Mouse (Mus musculus) heart, embryonic 12.5 days (tissue): ENCODE measurements around the gene Rab20. TPM values are rescaled to one million over a fixed set of nuclear protein-coding genes. Genes with fewer than 3 reads are reported as not detected.

Source experiments
- ATAC-seq: fragments of 200-750 bp; cut with Nextera tagmentation; 2 replicates; pipeline ENCODE4 v1.8.0; 2017; ENCODE audit warnings: moderate TSS enrichment, moderate library complexity; ENCODE audit not compliant: insufficient number of reproducible peaks, low FRiP score
- H3K27ac ChIP-seq: fragments of 300-500 bp; sonication (generic); 2 replicates; pipeline ENCODE4 v1.5.1; 2016; ENCODE audit warnings: mild to moderate bottlenecking, moderate library complexity; ENCODE audit not compliant: poor library complexity, severe bottlenecking
- H3K27me3 ChIP-seq: fragments of 300-500 bp; sonication (generic); replicated peaks from 2 replicates; pipeline ENCODE4 v1.6.1; 2016; ENCODE audit warnings: mild to moderate bottlenecking, moderate library complexity
- H3K36me3 ChIP-seq: fragments of 300-500 bp; sonication (generic); 2 replicates; pipeline ENCODE4 v1.6.1; 2016; ENCODE audit warnings: mild to moderate bottlenecking, moderate library complexity
- H3K4me1 ChIP-seq: fragments of 300-500 bp; sonication (generic); replicated peaks from 2 replicates; pipeline ENCODE4 v1.6.1; 2016; ENCODE audit warnings: mild to moderate bottlenecking
- H3K4me2 ChIP-seq: fragments of 300-500 bp; sonication (generic); 2 replicates; pipeline ENCODE4 v1.6.1; 2016; ENCODE audit warnings: mild to moderate bottlenecking, moderate library complexity
- H3K4me3 ChIP-seq: fragments of 300-500 bp; sonication (generic); 2 replicates; pipeline ENCODE4 v1.5.1; 2016; ENCODE audit warnings: mild to moderate bottlenecking
- H3K9ac ChIP-seq: fragments of 300-500 bp; sonication (generic); 2 replicates; pipeline ENCODE4 v1.6.1; 2016; ENCODE audit warnings: mild to moderate bottlenecking, moderate library complexity
- H3K9me3 ChIP-seq: fragments of 300-500 bp; sonication (generic); replicated peaks from 2 replicates; pipeline ENCODE4 v1.6.1; 2016; ENCODE audit warnings: mild to moderate bottlenecking, moderate library complexity
- WGBS: fragments of 180-500 bp; shearing (Covaris S2); methylation state at CpG from one replicate; pipeline ENCODE4 v1.1.7; 2016; 5-methylcytosine and 5-hydroxymethylcytosine counted together
- polyA plus RNA-seq: library from polyadenylated mRNA; unstranded; fragments of >200 nt; fragmentation: Nextera tagmentation; extraction: Ambion mirVana; gene quantifications from 2 replicates; pipeline ENCODE4 v1.2.1, GENCODE M21; 2016

Gene Rab20
- polyA plus RNA-seq, 1 experiment from 2014 or later, result 20.2 TPM

DNA sequence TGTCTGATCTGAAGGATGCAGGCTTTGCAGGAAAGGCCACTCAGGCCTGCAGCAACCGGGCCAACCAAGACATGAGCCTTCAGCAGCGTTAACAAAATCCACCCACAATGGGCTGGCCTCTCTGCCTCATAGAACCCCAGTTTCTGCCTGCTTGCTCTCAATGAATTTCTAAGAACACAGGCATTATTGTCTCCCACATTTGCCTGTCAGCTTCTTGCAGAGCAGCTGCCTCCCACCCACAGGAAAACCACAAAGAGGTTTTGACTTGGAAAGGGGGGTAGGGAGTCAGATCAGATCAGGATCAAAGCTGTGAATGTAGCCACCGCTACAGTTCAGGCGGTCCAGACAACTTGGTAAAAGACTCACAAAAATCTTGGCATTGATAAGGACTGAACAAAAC is 25.5 kb downstream of the Rab20 start:
- Histone ChIP-seq H3K27me3 (no peaks in the 10 kb centered on the region), H3K4me1 (peaks cover 25% of the 10 kb centered on the region), H3K36me3 (peaks cover 21% of the 10 kb centered on the region), H3K4me2 (no peak overlapping the region), H3K4me3 (no peak overlapping the region), H3K27ac (no peak overlapping the region), H3K9ac (no peak overlapping the region), H3K9me3 (no peaks in the 10 kb centered on the region)
- no peak for ATAC-seq
- 51% methylated on average over 4 of the region's 4 CpGs for whole genome bisulfite sequencing

DNA sequence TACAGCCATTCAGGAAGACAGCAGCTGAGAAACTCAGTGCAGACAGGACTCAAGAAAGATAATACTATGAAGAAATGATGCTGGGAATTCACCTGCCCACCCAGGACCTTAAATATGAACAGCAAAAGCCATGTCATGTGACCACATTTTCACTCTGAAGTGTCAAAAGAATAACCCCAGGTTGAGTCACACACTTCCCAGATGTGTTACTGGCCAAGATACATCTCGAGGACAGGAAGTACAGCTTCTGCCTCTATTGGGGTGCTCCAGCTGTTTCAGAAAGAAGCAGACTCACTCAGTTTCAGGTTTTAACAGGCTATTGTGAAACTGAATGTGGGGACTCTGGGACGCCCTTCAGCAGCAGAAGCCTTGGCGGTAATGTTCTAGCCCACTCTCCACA is 26.0 kb downstream of the Rab20 start:
- H3K4me3 ChIP-seq, result no peak overlapping the region
- no peaks in the 10 kb centered on the region for H3K27me3 ChIP-seq
- H3K27ac ChIP-seq, result no peak overlapping the region
- H3K4me2 ChIP-seq, result no peak overlapping the region
- no peaks in the 10 kb centered on the region for H3K9me3 ChIP-seq
- H3K4me1 ChIP-seq, result peaks cover 21% of the 10 kb centered on the region
- 72% methylated on average over 3 of the region's 3 CpGs for WGBS
- H3K36me3 ChIP-seq, result peaks cover 25% of the 10 kb centered on the region
- no peak overlapping the region for H3K9ac ChIP-seq
- no peak for ATAC-seq

DNA sequence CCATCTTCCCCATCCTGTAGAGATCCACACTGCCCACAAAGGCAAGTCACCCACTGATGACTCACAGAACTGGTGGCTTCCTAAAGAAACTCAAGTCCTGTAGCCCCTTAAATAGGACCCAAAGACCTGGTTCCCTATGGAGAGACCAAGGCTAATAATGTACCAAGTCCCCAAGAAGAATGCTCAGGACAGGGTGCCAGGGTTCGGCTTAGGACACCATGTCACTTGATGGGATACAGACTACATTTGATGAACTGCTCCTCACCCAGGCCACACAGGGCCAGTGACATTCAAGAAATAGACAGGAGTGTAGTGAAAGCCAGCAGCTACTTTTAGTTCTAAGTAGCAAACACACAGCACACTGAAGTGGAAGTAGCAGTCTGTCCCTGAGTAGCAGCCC is 26.4 kb downstream of the Rab20 start:
- no peak overlapping the region for H3K4me3 ChIP-seq
- ATAC-seq, result no peak
- H3K27ac ChIP-seq, result no peak overlapping the region
- H3K9ac ChIP-seq, result 0 out of 2 replicates have a peak overlapping the region, but pooled peaks have one; percentile 10
- H3K36me3 ChIP-seq, result peaks cover 28% of the 10 kb centered on the region
- 70% methylated on average over 1 of the region's 1 CpGs for WGBS
- no peaks in the 10 kb centered on the region for H3K9me3 ChIP-seq
- no peak overlapping the region for H3K4me2 ChIP-seq
- H3K4me1 ChIP-seq, result peaks cover 18% of the 10 kb centered on the region
- no peaks in the 10 kb centered on the region for H3K27me3 ChIP-seq

DNA sequence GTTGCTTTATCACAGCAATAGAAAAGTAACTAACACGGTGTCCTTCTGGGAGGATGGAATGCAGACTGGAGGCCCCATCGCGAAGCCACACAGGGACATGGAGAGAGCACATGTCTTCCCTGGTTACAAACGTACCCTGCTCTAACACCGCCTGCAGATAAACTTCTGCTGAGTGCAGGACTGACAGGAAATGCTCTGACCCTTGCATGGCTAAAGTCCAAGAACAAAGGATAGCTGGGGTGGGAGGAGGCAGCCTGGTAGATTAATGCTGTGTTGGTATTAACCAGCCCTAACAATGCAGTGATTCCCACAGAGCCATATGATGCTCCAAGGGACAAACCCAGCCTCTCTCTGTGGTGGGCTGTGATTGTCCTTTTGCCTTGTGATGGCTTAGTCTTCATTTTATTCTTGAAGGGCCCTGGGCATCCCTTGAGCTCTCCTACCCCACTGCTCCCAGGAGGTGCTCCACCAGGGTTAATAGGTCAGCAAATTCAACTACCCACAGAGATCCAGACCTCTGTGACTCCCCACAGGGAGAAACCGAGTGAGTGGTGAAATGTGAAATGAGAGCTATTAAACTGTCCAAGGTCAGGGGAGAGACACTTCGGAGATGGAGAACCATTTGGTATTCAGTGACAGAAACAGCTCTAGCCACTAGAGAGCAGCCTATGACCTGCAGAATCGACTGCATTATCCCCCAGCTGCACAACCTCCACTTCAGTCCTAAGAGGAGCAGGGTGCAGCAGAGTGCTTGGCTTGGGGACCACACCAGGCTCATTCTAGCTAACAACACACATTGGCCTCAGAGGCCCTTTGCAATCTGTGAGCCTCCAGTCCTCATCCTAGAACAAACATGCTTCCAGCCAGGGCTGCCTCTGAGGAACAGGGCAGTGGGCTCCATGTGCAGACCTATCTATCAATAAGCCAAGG is 28.1 kb downstream of the Rab20 start:
- Histone ChIP-seq H3K27me3 (no peaks in the 10 kb centered on the region), H3K4me2 (no peak overlapping the region), H3K4me3 (no peak overlapping the region), H3K9me3 (no peaks in the 10 kb centered on the region), H3K4me1 (peaks cover 18% of the 10 kb centered on the region), H3K27ac (peak overlapping the region; percentile 54), H3K36me3 (peaks cover 43% of the 10 kb centered on the region), H3K9ac (0 out of 2 replicates have a peak overlapping the region, but pooled peaks have one; percentile 15)
- peak; percentile 70 for ATAC-seq
- WGBS, result 17% methylated on average over 8 of the region's 8 CpGs

DNA sequence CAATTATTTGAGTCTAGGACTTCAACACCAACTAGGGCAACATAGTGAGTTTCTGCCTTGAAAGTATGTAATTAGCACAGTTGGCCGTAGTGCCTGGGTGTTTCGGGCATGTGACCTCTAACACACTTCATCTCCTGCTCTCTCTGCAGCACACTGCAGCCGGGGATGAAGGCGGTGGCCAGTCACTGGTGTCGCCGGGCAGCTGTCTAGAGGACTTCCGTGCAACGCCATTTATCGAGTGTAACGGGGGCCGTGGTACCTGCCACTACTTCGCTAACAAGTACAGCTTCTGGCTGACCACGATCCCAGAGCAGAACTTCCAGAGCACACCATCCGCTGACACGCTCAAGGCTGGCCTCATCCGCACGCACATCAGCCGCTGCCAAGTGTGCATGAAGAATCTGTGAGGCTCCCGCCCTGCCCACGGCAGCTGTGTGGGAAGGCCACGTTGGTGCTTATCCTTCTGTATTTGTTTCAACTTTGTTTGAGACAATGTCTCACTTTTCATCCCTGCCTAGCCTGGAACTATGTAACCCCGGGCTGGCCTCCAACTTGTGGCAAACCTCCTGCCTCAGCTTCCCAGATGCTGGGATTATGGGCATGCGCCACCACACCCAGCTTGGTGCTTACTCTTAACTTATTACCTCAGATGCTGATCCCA is 30.5 kb downstream of the Rab20 start:
- Histone ChIP-seq H3K9me3 (no peaks in the 10 kb centered on the region), H3K36me3 (peaks cover 58% of the 10 kb centered on the region), H3K4me2 (no peak overlapping the region), H3K27me3 (no peaks in the 10 kb centered on the region), H3K9ac (no peak overlapping the region), H3K4me1 (peaks cover 24% of the 10 kb centered on the region), H3K27ac (no peak overlapping the region), H3K4me3 (no peak overlapping the region)
- 86% methylated on average over 23 of the region's 23 CpGs for WGBS
- ATAC-seq, result no peak

DNA sequence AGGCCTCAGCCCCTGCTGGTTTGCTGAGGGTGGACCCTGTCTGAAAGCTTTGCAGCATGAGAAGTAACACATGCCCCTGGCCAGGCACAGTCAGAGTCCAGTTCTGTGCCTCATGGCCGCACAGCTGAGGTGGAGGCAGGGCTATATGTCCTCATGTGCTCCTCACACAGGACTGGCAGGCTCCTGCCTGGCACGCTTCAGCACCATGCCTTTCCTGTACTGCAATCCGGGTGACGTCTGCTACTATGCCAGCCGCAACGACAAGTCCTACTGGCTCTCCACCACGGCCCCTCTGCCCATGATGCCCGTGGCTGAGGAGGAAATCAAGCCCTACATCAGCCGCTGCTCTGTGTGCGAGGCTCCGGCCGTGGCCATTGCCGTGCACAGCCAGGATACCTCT is 32.7 kb downstream of the Rab20 start:
- H3K4me1 ChIP-seq, result peaks cover 18% of the 10 kb centered on the region
- H3K36me3 ChIP-seq, result peaks cover 80% of the 10 kb centered on the region
- H3K4me2 ChIP-seq, result no peak overlapping the region
- no peak overlapping the region for H3K9ac ChIP-seq
- WGBS, result 90% methylated on average over 13 of the region's 13 CpGs
- ATAC-seq, result no peak
- H3K27me3 ChIP-seq, result no peaks in the 10 kb centered on the region
- H3K4me3 ChIP-seq, result no peak overlapping the region
- no peak overlapping the region for H3K27ac ChIP-seq
- H3K9me3 ChIP-seq, result no peaks in the 10 kb centered on the region

DNA sequence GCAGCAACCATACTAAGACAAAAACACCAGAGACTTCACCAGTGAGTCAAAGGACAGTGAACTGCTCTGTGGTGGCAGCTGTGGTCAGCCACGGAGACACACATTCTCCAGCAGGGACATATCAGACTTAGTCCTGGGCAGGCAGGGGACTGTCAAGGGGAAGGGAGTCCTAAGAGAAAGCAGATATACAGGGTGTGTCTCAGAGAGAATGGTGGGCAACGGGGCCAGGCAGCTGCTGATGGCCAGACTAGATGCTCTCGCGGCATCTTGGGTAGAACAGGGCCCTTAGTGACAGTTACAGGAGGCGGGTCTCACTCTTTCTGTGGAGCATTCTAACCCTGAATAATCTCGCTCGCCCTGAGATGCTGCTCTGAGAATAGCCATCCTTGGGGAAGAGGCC is 34.3 kb downstream of the Rab20 start:
- ATAC-seq, result no peak
- H3K27me3 ChIP-seq, result no peaks in the 10 kb centered on the region
- H3K4me2 ChIP-seq, result no peak overlapping the region
- H3K4me1 ChIP-seq, result peaks cover 6% of the 10 kb centered on the region; the same call in 1 of the 2 replicates
- no peak overlapping the region for H3K27ac ChIP-seq
- no peaks in the 10 kb centered on the region for H3K9me3 ChIP-seq
- H3K36me3 ChIP-seq, result peaks cover 96% of the 10 kb centered on the region
- 71% methylated on average over 7 of the region's 7 CpGs for WGBS
- H3K4me3 ChIP-seq, result no peak overlapping the region
- no peak overlapping the region for H3K9ac ChIP-seq

DNA sequence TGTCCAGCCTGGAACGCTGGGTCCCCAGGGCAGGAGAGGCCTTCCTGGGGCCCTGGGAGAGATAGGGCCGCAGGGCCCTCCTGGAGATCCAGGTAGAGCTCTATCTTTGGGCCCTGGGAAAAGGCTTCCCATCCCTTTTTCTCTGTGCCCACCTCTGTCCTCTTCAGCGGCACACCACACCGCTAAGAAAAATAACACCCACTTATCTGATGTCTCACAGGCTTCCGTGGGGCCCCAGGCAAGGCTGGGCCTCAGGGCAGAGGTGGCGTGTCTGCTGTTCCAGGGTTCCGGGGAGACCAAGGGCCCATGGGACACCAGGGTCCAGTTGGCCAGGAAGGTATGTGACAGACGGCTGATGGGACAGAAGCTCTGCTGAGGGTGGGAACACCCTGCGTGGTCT is 34.9 kb downstream of the Rab20 start:
- WGBS, result 66% methylated on average over 9 of the region's 9 CpGs
- Histone ChIP-seq H3K27me3 (no peaks in the 10 kb centered on the region), H3K9me3 (no peaks in the 10 kb centered on the region), H3K27ac (no peak overlapping the region), H3K4me3 (no peak overlapping the region), H3K4me1 (peaks cover 6% of the 10 kb centered on the region; the same call in 1 of the 2 replicates), H3K9ac (no peak overlapping the region), H3K36me3 (peaks cover 97% of the 10 kb centered on the region), H3K4me2 (no peak overlapping the region)
- ATAC-seq, result no peak

DNA sequence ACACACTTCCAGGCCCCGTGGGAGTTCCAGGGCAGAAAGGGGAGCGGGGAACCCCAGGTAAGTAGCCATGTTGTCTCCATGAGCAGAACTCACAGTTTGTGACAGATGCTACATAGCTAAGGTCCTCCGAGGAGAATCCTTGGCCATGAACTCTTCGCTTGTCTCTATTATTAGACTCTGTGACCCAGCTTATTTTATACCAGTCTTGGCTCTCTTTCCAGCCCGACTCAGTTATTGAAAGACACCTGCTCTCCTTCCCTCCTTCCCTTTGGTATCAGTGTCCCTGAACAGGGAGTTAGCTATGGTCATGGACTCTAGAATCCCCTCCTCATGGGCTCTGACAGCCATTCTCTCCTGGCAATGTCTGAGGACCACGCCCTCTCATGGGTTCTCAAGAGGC is 37.2 kb downstream of the Rab20 start:
- H3K9ac ChIP-seq, result no peak overlapping the region
- H3K4me1 ChIP-seq, result peaks cover 6% of the 10 kb centered on the region; the same call in 1 of the 2 replicates
- WGBS, result 82% methylated on average over 6 of the region's 6 CpGs
- peaks cover 97% of the 10 kb centered on the region for H3K36me3 ChIP-seq
- H3K4me3 ChIP-seq, result no peak overlapping the region
- H3K4me2 ChIP-seq, result no peak overlapping the region
- ATAC-seq, result no peak
- no peak overlapping the region for H3K27ac ChIP-seq
- H3K27me3 ChIP-seq, result no peaks in the 10 kb centered on the region
- no peaks in the 10 kb centered on the region for H3K9me3 ChIP-seq

DNA sequence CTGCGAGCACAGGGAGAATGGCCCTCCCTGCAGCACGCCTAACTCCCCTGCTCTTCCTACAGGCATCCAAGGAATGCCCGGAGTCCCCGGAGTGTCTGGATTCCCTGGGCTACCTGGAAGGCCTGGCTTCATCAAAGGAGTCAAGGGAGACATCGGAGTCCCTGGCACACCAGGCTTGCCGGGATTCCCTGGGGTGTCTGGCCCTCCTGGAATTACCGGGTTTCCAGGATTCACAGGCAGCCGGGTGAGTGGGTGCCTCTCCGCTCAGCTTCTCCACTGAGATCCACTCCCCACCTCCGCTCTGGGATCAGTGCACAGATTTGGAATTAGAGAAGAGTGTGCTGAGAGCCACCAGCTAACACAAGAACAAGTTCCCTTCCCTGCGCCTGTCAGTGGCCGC is 40.6 kb downstream of the Rab20 start:
- no peaks in the 10 kb centered on the region for H3K4me1 ChIP-seq
- no peaks in the 10 kb centered on the region for H3K9me3 ChIP-seq
- peak overlapping the region; percentile 25; the same call in 1 of the 2 replicates for H3K9ac ChIP-seq
- no peak overlapping the region for H3K27ac ChIP-seq
- no peak overlapping the region for H3K4me2 ChIP-seq
- no peaks in the 10 kb centered on the region for H3K27me3 ChIP-seq
- no peak for ATAC-seq
- no peak overlapping the region for H3K4me3 ChIP-seq
- peaks cover 97% of the 10 kb centered on the region for H3K36me3 ChIP-seq
- 46% methylated on average over 12 of the region's 12 CpGs for WGBS

DNA sequence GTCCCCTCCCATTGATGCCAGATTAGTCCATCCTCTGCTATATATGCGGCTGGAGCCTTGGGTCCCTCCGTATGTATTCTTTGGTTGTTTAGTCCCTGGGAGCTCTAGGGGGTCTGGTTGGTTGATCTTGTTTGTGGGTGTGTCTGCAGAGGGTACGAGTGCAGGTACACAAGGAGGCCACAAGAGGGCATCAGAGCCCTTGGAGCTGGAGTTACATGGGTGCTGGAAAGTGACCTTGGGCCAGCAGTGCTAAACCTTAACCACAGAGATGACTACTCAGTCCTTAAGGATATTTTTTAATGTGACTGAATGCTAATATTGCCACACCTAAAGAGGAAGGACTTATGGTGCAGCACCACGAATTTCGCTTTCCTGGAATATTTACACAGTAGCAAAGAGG is 47.8 kb downstream of the Rab20 start:
- H3K4me3 ChIP-seq, result no peak overlapping the region
- H3K9me3 ChIP-seq, result 0 out of 2 replicates have a peak, but pooled peaks cover 4% of the 10 kb centered on the region
- H3K9ac ChIP-seq, result no peak overlapping the region
- no peaks in the 10 kb centered on the region for H3K27me3 ChIP-seq
- no peaks in the 10 kb centered on the region for H3K4me1 ChIP-seq
- no peak overlapping the region for H3K4me2 ChIP-seq
- peaks cover 90% of the 10 kb centered on the region for H3K36me3 ChIP-seq
- H3K27ac ChIP-seq, result no peak overlapping the region
- no peak for ATAC-seq
- 58% methylated on average over 5 of the region's 5 CpGs for WGBS
